Mouse (Mus musculus): ENCODE data around the gene Irf2bpl. TPM values are rescaled to one million over a fixed set of nuclear protein-coding genes. Genes with fewer than 3 reads are reported as not detected.

The Irf2bpl gene
- total RNA-seq, 2 experiments from 2014 or later: 3.5 to 3.6 TPM

DNA sequence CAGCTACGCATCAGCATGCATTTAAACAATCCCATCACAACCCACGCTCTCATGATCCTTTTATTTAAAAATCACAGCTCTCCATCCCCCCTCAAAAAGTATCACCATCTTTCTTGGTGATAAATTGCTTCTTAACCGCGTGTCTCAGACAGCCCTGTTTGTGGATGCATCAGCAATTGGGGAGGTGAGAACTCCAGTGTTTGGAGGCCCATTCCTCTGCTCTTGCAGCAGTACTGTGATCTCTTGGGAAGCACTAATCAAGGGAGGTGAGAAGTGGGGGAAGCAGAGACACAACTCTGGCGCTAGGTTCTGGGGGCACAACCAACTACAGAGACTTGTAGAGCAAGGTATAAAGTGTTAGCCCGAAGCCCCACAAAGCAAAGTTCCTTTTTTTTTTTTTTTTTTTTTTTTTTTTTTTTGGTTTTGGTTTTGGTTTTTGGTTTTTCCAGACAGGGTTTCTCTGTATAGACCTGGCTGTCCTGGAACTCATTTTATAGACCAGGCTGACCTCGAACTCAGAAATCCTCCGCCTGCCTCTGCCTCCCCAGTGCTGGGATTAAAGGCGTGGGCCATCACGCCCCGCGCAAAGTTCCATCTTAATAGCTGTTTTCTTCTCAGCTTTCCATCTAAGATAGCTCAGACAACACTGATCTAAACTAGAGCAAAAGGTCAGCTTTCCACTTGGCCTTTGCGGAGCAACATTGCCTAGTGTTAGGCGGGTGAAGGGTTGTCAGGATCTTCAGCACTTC is 3.0 kb upstream of the Irf2bpl start:
- ATAC-seq (ENCODE audit: poor library complexity, severe bottlenecking): no peak

DNA sequence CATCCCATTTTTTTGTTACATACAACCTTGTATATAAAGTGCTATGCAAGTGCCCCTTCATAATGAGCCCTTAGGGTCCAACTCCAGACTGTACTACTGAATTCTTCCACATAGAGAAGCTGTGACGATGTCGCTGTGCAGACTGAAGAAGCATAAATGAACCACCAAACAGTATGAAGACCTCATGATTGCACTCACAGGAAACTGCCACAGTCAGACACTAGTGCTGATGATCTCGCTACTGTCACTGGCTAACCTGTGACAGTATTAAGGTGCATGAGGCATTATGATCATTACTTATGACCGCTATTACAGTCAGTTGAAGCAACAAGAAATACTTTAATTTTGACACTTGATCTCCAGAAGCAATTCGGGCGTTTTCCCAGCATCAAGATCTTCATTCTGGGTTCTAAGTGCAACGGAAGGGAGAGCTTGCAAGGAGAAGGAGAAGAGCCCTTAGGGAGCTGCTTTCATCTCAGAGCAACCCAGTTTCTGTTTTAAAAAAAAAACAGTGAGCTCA is 1.9 kb upstream of the Irf2bpl start:
- ATAC-seq (ENCODE audit: poor library complexity, severe bottlenecking): no peak

DNA sequence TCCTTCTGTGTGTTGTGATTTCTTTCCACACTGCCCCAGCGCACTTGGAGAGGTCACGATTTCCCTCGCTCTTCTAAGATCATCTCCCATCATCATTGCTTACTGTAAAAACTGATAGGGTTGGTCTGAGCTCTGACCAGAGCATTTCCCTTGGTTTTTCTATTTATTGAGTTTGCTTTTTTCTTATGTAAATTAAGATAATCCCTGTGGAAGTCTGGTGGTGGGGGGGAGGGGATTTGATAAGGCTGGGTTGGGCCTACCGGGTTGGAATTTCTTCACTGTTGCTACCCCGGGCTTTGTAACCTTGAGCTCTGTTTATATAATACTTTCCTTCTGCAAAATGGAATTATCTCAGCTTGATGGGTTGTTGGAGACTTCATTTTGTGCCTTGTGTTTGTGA is 1.1 kb upstream of the Irf2bpl start:
- ATAC-seq (ENCODE audit: poor library complexity, severe bottlenecking): no peak

DNA sequence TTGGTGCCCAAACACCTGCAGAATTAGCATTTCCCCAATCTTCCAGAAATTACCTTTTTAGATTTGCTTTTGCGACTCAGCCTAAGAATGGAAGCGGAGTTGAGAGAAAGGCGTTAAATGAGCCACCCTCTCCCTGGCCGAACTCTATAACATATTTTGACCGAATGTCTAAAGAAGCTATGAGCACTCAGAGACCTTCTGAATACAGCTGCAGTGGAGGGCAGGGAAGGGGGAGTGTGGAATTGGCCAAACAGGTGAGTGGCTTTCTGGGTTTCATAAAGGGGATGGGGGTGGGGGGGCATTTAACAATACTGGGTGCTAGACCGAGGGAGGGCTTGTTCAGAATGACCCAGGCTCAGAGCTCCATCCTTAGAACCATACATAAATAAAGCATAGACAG is 738 bp upstream of the Irf2bpl start:
- no peak for ATAC-seq (ENCODE audit: poor library complexity, severe bottlenecking)

DNA sequence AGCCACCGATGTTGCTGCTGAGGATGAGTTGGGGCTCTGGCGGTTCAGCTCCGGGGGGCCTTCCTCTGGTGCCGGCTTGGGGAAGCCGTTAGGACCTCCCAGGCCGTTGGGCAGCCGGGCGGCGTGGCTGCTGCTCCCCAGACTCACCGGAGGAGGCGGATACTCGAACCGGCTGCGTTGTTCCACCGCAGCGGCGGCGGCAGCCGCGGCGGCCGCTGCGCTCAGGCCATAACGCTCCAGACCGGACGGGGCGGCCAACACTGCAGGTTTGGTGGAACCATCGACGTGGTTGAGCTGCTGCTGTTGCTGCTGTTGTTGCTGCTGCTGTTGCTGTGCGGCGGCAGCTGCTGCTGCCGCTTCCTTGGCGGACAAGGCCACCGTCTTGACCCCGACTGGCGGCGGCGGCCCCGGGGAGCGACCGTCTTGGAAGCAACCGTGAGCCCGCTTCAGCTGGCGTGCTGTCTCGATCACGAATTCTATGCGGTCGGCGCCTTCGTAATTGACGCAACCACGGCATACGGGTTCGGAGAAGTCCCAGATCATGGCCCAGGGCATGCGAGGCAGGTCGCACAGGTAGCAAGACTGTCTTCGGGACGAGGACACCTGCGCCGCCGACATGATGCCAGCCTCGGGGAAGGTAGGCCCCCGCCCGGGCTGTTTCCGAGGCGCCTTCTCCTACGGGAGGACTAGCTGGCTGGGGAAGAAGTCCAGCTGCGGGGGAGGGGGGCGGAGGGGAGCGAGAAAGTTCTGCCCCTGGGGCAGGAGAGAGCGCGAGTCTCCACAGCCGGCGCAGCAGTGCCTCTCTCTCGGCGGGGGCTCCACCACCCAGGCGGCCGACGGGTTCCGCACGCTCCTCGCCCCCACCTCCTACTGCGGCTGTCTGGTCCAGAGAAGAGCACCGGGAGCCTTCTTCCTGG is 1.1 kb downstream of the Irf2bpl start:
- peak; percentile 12; the same call in 1 of the 2 replicates for ATAC-seq (ENCODE audit: poor library complexity, severe bottlenecking)

DNA sequence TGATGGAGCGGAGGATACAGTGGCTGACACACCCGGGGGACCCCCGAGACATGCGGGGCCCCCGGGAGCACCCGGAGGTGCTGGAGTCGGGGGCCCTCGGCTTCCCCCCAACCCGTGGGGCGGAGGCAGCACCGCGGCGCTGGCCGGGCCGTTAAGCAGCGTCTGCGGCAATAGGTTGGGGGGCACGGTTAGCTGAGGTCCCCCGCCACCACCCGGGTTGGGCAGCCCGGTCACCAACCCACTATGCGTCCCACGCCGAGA is 1.6 kb downstream of the Irf2bpl start:
- no peak for ATAC-seq (ENCODE audit: poor library complexity, severe bottlenecking)

DNA sequence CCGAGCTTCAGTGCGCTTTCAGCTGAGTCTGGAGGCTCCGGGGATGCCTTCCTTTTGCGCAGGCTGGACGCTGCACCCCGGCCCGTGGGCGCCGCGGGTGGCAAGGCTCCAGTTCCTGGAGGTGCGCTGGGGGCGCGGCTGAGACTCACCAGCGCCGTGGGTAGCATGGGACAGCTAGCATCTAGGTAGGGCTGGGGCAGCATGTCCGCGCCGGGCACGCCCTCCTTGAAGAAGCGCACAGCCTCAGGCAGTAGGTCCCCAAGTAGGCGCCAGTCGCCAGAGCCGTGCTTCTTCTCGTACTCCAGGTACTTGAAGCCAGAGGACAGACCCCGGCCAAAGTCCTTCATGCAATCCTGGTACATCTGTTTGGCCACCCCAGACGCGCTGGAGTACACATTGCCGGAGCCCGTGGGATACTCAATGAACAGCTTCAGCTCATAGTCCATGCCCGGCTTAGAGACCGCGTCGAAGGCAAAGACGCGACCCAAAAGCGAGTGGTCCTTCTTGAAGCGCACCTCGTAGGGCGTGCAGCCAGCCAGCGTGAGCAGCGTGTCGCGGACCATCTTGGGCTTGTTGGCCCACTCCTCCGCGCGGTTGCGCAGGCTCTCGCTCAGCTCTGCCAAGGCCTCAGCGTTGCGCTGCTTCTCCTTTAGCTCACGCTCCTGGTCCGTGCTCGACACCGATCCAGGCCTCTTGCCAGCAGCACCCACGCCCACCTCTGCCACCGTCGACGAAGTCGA is 2.1 kb downstream of the Irf2bpl start:
- ATAC-seq (ENCODE audit: poor library complexity, severe bottlenecking): peak; percentile 36

DNA sequence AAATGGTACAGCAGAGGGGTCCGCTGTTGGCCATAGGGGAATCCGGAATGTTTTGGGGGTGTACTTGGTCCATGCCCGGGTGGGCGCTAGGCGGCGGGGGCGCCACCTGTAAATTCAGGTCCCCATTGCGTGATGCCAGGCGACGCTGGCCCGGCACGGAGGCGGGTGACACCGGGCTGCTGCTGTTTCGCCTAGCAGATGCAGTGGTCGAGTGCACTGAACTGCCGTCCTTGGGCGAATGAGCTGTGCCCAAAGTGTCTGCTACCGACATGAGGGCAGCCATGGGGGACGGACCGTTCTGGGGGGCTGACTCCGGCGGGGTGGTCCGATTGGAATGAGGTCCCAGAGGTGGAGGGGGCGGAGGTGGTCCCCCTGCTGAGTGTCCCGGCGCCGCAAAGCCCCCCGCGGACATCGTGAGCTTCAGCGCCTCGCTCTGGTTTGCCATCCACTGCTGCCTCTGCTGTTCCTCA is 2.8 kb downstream of the Irf2bpl start:
- ATAC-seq (ENCODE audit: poor library complexity, severe bottlenecking): no peak

DNA sequence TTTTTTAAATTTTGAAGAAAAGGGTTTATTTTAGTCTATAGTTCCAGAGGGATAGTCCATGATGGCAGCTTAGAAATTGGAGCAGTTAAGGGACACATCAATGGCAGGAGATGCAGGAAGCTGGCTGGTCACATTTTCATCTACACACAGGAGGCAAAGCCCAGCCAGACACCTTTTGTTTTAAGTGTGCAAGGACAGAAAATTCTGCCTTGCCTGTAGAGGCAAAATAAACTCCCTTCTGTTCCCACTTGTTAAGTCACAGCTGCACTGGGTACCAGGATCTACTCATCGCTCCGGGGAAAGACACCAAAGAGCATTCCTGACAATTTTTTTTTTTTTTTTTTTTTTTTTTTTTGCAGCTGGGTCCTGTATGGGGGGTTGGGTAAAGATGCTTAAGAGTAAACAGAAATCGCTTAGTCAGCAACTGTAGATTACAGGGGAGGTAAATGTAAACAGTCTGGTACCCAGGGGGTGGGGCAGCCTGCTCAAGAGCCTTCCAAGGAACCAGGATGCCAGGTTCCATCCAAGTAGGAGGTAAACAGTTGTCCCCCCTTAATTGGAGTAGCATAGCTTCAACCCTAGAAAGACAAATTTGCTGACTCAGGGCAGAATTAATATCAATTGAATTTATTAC is 4.4 kb downstream of the Irf2bpl start:
- ATAC-seq (ENCODE audit: poor library complexity, severe bottlenecking): no peak

DNA sequence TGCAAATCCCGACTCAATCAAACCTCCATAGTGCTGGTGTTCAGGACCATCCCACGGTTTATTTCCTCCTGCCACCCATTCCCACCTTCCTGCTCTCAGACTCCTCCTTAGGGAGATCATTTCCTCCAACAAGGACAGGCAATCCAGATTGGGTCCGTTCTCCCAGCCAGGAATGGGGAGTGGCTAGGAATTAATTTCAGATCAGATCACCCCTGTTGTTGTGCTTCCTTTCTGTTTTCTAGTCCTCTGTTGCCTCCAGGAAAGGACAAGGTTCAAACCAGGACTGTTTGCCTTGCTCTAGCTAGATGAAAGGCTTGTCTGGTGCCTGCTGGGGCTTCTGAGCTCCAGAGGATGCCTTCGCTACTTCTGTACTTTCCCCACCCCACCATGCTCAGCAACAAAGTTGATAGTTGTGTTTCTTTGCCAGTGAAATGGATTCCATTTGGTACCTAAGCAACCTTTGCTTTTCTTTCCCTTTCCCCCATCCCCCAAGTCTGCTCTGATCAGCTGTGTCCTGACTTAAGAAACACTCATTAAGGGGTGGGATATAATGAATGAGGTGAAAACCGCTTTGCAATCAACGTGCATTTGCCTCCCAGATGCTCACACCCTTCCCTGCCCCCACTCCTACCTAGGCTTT is 5.0 kb downstream of the Irf2bpl start:
- ATAC-seq (ENCODE audit: poor library complexity, severe bottlenecking): no peak

DNA sequence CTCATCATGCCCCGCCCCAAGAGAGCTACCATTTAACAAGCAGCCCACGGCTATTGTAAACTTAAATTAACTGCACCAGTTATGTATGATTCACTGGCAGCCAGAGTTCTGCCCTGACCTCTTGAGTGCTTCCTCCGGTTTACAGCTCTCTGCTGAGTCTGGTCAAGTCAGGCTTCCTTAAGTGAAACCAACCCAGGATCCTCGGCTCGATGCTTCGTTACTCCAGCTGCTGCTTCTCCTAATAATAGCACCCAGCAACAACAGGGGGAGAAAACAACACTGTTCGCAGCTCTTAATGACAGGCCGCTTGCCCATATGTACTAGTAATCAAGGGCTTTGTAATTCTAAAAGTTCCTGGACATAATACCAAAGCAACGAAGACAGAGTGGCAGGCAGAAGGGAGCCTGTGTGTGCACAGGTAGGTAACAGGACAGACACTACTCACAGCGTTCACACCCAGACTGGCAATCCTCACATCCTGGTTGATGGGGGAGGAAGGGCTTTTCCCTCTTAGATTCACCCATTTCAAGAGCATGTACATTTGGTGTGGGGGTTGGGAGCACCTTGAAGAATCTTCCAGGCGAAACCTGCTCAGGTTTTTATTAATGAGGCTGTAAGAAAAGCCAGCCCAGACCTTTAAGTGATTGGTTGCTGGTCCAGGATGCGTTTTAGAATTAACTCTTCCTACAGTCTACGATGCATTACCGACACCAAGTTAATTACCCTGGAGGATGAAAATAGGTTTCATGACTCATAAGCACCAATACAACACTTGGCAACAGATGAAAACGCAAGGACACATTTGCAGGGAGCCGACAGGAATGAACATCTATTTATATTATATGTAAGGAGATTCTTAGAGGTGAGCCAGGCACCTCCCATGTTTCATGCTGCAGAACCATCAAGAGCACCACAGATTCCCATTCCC is 5.9 kb downstream of the Irf2bpl start:
- no peak for ATAC-seq (ENCODE audit: poor library complexity, severe bottlenecking)

DNA sequence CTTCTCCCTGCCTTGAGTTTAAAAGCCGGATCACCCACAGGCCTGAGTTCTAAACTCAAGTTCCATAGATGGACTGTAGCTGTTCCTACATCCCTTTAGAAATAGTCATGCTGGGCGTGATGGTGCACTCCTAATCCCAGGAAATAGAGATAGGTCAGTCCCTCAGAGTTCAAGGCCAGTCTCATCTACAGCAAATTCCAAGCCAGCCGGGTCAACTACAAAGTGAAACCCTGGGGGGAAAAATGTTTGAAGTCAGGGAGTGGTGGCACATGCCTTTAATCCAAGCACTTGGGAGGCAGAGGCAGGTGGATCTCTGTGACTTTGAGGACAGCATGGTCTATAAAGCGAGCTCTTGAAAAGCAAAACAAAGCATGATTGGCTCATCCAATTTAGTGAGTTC is 7.6 kb downstream of the Irf2bpl start:
- ATAC-seq (ENCODE audit: poor library complexity, severe bottlenecking): no peak

DNA sequence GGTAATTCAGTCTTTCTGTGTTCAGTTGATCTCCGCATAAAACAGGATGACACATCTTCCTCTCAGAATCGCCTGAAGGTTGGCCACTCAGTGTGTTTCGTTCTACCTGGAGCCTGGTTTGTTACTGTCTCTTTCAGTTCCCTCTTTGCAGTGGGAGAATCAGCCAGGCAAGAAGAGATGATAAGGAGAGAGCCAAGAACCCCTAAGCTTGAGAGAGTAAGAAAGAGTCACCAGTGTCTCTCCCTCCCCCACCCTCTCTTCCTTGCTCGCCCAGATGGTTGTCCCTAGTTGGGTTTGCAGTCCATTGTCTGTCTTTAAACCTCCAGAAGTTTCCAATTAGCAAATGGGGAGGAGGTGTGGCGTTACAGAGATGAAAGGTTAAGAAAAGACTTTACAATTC is 8.5 kb downstream of the Irf2bpl start:
- ATAC-seq (ENCODE audit: poor library complexity, severe bottlenecking): no peak

DNA sequence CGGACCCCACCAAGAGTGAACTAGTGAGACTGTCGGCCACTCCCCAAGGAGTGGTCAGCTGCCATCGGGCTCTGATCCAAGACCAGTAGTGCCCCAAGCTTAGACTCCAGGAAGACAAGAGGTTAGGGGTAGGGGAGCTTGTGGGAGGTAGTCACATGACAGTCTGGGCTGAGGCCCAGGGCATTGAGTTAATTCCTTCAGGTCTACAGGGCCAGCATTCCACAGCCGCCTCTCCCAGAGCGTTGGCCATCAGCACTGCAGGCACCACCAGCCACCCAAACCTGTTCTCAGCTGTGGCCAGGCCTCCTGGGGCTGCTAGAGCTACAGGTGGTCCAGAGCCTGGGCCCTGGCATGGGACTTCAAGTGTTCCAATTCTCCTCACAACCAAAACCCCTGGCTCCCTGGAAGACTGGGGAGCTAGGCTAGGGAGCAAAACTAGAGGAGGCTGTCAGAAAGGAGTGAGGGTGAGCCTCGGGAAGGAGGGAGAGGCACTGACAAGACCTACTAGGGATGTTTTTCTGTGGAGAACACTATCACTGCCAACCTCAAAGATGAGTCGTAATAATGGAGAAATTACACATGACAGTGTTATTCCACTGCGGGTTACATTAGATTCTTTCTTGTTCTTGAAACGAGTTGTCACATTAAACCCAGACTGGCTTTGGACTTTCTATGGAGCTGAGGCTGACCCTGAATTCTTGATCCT is 12.1 kb downstream of the Irf2bpl start:
- no peak for ATAC-seq (ENCODE audit: poor library complexity, severe bottlenecking)

DNA sequence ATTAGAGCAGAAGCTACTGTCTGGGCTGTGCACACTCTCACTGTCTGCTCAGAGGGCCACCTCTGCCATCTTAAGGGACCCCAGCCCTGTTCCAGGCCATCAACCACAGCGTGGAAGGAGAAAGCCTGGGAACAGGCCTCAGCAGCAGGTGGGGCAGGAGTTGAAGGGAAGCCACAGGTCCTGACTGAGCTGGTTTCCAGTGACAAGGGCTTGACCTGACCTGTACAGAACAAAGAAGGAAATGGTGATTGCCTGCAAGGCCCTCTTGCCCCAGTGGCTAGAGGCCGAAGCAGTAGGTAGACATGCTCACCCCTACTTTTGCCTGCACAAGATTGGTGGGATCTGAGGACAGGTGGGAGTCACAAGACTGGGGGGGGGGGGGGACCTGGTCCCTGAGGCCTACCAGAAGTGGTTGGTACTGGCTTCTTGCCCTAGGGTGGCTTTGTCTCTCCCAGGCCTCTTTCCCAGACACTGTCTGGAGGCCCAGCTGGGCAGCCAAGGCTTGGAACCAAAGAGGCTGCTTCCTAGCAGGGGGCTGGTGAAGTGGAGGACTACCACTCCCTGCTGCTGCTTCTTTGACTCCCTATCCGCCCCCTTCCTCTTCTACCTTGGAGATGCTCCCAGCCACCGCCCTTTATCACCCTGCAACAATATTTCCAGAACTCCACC is 12.8 kb downstream of the Irf2bpl start:
- no peak for ATAC-seq (ENCODE audit: poor library complexity, severe bottlenecking)

DNA sequence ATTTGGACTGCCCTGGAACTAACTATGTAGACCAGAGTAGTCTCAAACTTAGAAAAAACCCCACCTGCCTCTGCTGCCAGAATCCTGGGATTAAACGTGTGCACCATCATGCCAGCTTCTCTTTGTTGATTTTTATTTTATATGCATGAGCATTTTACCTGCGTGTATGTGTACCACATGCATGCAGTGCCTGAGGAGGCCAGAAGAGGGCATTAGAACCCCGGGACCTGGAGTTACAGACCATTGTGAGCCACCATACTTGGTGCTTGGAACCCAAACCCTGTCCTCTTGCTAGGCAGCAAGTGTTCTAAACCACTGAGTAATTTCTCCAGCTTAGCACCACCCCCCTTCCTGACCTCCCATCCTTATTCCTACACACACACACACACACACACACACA is 13.6 kb downstream of the Irf2bpl start:
- no peak for ATAC-seq (ENCODE audit: poor library complexity, severe bottlenecking)

DNA sequence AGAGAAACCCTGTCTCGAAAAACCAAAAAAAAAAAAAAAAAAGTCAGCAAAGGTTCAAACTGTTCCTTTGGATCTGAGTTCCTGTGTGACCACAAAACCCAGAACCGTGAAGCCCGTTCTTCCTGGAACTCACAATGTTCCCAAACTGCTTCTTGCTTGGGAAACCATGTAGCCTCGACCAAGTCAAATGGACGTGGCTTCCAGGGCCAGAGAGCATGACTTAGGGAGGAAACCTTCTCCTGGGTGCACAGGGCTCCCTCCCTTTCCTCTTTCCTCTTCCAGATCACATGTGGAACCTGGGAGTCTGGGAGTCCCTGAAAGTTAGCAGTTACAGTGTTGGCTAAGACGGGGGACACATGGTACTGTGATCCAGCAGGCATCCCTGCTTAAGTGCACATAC is 14.8 kb downstream of the Irf2bpl start:
- ATAC-seq (ENCODE audit: poor library complexity, severe bottlenecking): no peak
